Mouse (Mus musculus) cerebellum, adult 2 months (tissue): ENCODE results near the gene Il9r.

Experiments
- CTCF ChIP-seq: fragments of 200-500 bp; IDR thresholded peaks from 2 replicates; pipeline ENCODE4 v1.5.1; 2011; ENCODE audit warnings: low read depth, mild to moderate bottlenecking, control low read depth, low read length, moderate library complexity, borderline replicate concordance; ENCODE audit not compliant: insufficient read depth
- POLR2A ChIP-seq: fragments of 200-500 bp; IDR thresholded peaks from 2 replicates; pipeline ENCODE4 v1.6.1; 2011; ENCODE audit warnings: low read length, control low read depth, borderline replicate concordance; ENCODE audit not compliant: insufficient read depth

DNA sequence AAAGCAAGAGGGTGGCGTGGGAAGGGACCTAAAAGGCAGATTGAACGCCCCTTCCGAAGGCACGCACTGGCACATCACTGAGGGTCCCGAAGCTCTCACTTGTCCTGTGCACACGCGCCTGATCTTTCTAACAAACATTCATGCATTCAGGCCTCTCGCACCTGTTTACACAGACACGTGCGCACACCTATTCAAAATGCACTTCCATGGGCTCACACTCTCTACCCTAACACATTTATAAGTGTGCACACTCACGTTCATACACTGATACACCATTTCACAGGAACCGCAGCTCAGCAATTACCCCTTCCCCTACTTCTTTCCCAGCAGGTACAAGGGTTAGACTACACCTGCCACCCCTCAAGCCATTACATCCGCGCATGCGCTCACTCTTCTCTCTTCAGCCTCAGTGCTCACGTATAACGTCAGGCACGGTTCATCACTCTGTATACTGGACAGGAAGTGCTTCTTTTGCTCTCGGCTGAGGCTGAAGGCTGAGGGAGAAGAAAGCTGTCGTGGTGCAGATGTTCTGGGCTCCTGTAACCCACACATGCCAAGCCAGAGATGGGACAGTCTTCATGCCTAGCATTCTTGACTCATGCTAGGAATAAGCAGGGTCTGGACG is 22.6 kb upstream of the Il9r start:
- TF ChIP-seq POLR2A (no peak), CTCF (no peak)
